Comparison of ENCODE assay signal across 16 mouse cellular contexts in genomic region chr4:125017431-125017830, GRCm38 (mm10). TPM values are rescaled to one million over a fixed set of nuclear protein-coding genes. Genes with fewer than 3 reads are reported as not detected.
DNase-seq lines count a peak whose midpoint lies in the region; ATAC-seq and TF ChIP-seq lines count a peak whose summit lies in the region.
"Had no signal": no experiment of that assay in that cellular context is flagged by ENCODE, and none has a peak within 500 bp of the region (broad histone marks: within the 10 kb centered on the region; RNA-seq: fewer than 3 reads in every experiment).

No protein-coding gene starts in this region.

- peak; percentile 13 for DNase-seq in kidney, postnatal 14 days
- DNase-seq in kidney, adult 8-10 months, result no peak
- DNase-seq in adrenal gland, postnatal 25 days, result peak; percentile 69
- DNase-seq in lung, adult 2 months, result peak; percentile 33
- DNase-seq in stomach, postnatal 0 days (ENCODE audit: low spot score), result peak; percentile 38
- DNase-seq in midbrain, postnatal 0 days (ENCODE audit: low spot score), result no peak
- DNase-seq in liver, result no peak
- DNase-seq in layer of hippocampus, adult 2 months (ENCODE audit: low spot score in 2 of 2), result no peak
- DNase-seq: cerebellum, adult 9-10 months; gastrocnemius, postnatal 14 days had no signal

- no peak for ATAC-seq in stomach, postnatal 0 days (ENCODE audit: low FRiP score, low TSS enrichment)
- no peak for ATAC-seq in midbrain, postnatal 0 days (ENCODE audit: low FRiP score)
- ATAC-seq: forebrain, embryonic 14.5 days; intestine, embryonic 16.5 days had no signal

- TF ChIP-seq EP300 in stomach, postnatal 0 days (optimal IDR thresholded peaks at IDR 0.05), result no peak

- H3K36me3 ChIP-seq in stomach, postnatal 0 days (ENCODE audit: control insufficient read depth, insufficient read depth, low read length), result no peaks in the 10 kb centered on the region
- no peaks in the 10 kb centered on the region for H3K36me3 ChIP-seq in midbrain, postnatal 0 days (ENCODE audit: insufficient read depth, low read length)
- H3K36me3 ChIP-seq: embryonic facial prominence, embryonic 12.5 days had no signal

- no peak overlapping the region for H3K4me2 ChIP-seq in stomach, postnatal 0 days (replicated peaks; ENCODE audit: low read depth)
- H3K4me2 ChIP-seq in midbrain, postnatal 0 days (ENCODE audit: low read depth, low read length, poor library complexity, severe bottlenecking), result no peak overlapping the region
- H3K4me2 ChIP-seq: embryonic facial prominence, embryonic 12.5 days; liver, embryonic 11.5 days had no signal

- H3K4me3 ChIP-seq in lung, adult 2 months (replicated peaks; ENCODE audit: extremely low read depth, low read depth, low read length), result no peak overlapping the region
- no peak overlapping the region for H3K4me3 ChIP-seq in stomach, postnatal 0 days (ENCODE audit: low read depth, low read length)
- no peak overlapping the region for H3K4me3 ChIP-seq in midbrain, postnatal 0 days (ENCODE audit: low read depth, low read length)
- no peak overlapping the region for H3K4me3 ChIP-seq in layer of hippocampus, adult 2 months
- H3K4me3 ChIP-seq: embryonic facial prominence, embryonic 12.5 days had no signal

- TF ChIP-seq POLR2A in lung, adult 2 months (IDR thresholded peaks at IDR 0.05; ENCODE audit: borderline replicate concordance, extremely low read depth, low read depth, low read length), result no peak

- H3K9me3 ChIP-seq in stomach, postnatal 0 days (ENCODE audit: control insufficient read depth, low read length), result no peaks in the 10 kb centered on the region
- H3K9me3 ChIP-seq in midbrain, postnatal 0 days (ENCODE audit: low read length), result no peaks in the 10 kb centered on the region
- H3K9me3 ChIP-seq: embryonic facial prominence, embryonic 12.5 days had no signal

- H3K9ac ChIP-seq in stomach, postnatal 0 days (ENCODE audit: low read length), result no peak overlapping the region
- H3K9ac ChIP-seq in midbrain, postnatal 0 days (replicated peaks; ENCODE audit: low read length, poor library complexity, severe bottlenecking), result no peak overlapping the region
- H3K9ac ChIP-seq: embryonic facial prominence, embryonic 12.5 days had no signal

- no peak for TF ChIP-seq CTCF in lung, adult 2 months (IDR thresholded peaks at IDR 0.05; ENCODE audit: insufficient read depth, low read length)
- no peak for TF ChIP-seq CTCF in stomach, postnatal 0 days (IDR thresholded peaks at IDR 0.05; ENCODE audit: low read depth)
- TF ChIP-seq CTCF in midbrain, postnatal 0 days (IDR thresholded peaks at IDR 0.05), result no peak
- no peak for TF ChIP-seq CTCF in layer of hippocampus, adult 2 months (conservative IDR thresholded peaks at IDR 0.05)

- peaks cover 5% of the 10 kb centered on the region; the same call in 1 of the 2 replicates for H3K4me1 ChIP-seq in lung, adult 2 months (ENCODE audit: control insufficient read depth, insufficient read depth, low read length)
- H3K4me1 ChIP-seq in stomach, postnatal 0 days (replicated peaks; ENCODE audit: control insufficient read depth, insufficient read depth), result 0 out of 2 replicates have a peak, but pooled peaks cover 2% of the 10 kb centered on the region
- H3K4me1 ChIP-seq in midbrain, postnatal 0 days (ENCODE audit: insufficient read depth, low read length), result no peaks in the 10 kb centered on the region
- H3K4me1 ChIP-seq: embryonic facial prominence, embryonic 12.5 days had no signal

- no peak overlapping the region for H3K27ac ChIP-seq in stomach, postnatal 0 days (replicated peaks)
- H3K27ac ChIP-seq in midbrain, postnatal 0 days (ENCODE audit: low read depth, low read length), result no peak overlapping the region
- no peak overlapping the region for H3K27ac ChIP-seq in layer of hippocampus, adult 2 months
- H3K27ac ChIP-seq: embryonic facial prominence, embryonic 12.5 days had no signal

- no peaks in the 10 kb centered on the region for H3K27me3 ChIP-seq in stomach, postnatal 0 days (ENCODE audit: control insufficient read depth, insufficient read depth, low read length)
- no peaks in the 10 kb centered on the region for H3K27me3 ChIP-seq in midbrain, postnatal 0 days (ENCODE audit: insufficient read depth, low read length)

- 53% methylated on average over 11 of the region's 11 CpGs for WGBS in lung, adult 2 months
- WGBS in stomach, postnatal 0 days, result 50% methylated on average over 11 of the region's 11 CpGs
- WGBS in midbrain, postnatal 0 days, result 78% methylated on average over 11 of the region's 11 CpGs

RNA-seq across cellular contexts. Expression of gene Gnl2, which starts 1.0 kb away (rescaled TPM):
- 52.7 and 56.7 TPM in 2 replicates for total RNA-seq in adrenal gland, postnatal 25 days (2021)
- 13.7 and 21.5 TPM in 2 replicates for polyA plus RNA-seq in lung, adult 2 months (2012; rRNA removed)
- polyA plus RNA-seq in stomach, postnatal 0 days (2015; fragmentation: Nextera tagmentation; extraction: Ambion mirVana), result 36.1 and 37.3 TPM in 2 replicates
- 51.8 and 57.3 TPM in 2 replicates for total RNA-seq in midbrain, postnatal 0 days (2014; rRNA removed)
- polyA plus RNA-seq in midbrain, postnatal 0 days (2015; fragmentation: Nextera tagmentation; extraction: Ambion mirVana), result 72.5 and 77.5 TPM in 2 replicates
- 10 to 100 TPM; 67.9 to 76.1 TPM for total RNA-seq in layer of hippocampus, adult 2 months (2021)

RNA-seq across cellular contexts. Expression of gene Rspo1, which starts 31.2 kb away (rescaled TPM):
- total RNA-seq in adrenal gland, postnatal 25 days (2021), result 2.3 and 3.3 TPM in 2 replicates
- 17.3 and 21.4 TPM in 2 replicates for polyA plus RNA-seq in lung, adult 2 months (2012; rRNA removed)
- 6.3 and 6.9 TPM in 2 replicates for polyA plus RNA-seq in stomach, postnatal 0 days (2015; fragmentation: Nextera tagmentation; extraction: Ambion mirVana)
- 2.5 and 3.0 TPM in 2 replicates for total RNA-seq in midbrain, postnatal 0 days (2014; rRNA removed)
- polyA plus RNA-seq in midbrain, postnatal 0 days (2015; fragmentation: Nextera tagmentation; extraction: Ambion mirVana), result 1.2 and 1.8 TPM in 2 replicates
- total RNA-seq in layer of hippocampus, adult 2 months (2021), result 1 to 10 TPM; 9.5 to 9.8 TPM

RNA-seq across cellular contexts. Expression of gene Dnali1, which starts 48.1 kb away (rescaled TPM):
- total RNA-seq in adrenal gland, postnatal 25 days (2021), result not detected in 2 replicates
- polyA plus RNA-seq in lung, adult 2 months (2012; rRNA removed), result 14.9 and 15.8 TPM in 2 replicates
- polyA plus RNA-seq in stomach, postnatal 0 days (2015; fragmentation: Nextera tagmentation; extraction: Ambion mirVana), result 0.05 and 0.06 TPM in 2 replicates
- total RNA-seq in midbrain, postnatal 0 days (2014; rRNA removed), result 0.47 and 3.1 TPM in 2 replicates
- 1.3 TPM in 2 replicates for polyA plus RNA-seq in midbrain, postnatal 0 days (2015; fragmentation: Nextera tagmentation; extraction: Ambion mirVana)
- total RNA-seq in layer of hippocampus, adult 2 months (2021), result under 1 TPM; 0.64 to 1.00 TPM
- total RNA-seq: gastrocnemius, postnatal 14 days; megakaryocyte, adult 5-6 weeks had no signal
- polyA plus RNA-seq: heart, postnatal 0 days; intestine, embryonic 16.5 days had no signal

RNA-seq across cellular contexts. Expression of gene Snip1, which starts 49.0 kb away (rescaled TPM):
- total RNA-seq in adrenal gland, postnatal 25 days (2021), result 18.7 and 20.2 TPM in 2 replicates
- polyA plus RNA-seq in lung, adult 2 months (2012; rRNA removed), result 7.8 and 8.8 TPM in 2 replicates
- 13.0 and 13.6 TPM in 2 replicates for polyA plus RNA-seq in stomach, postnatal 0 days (2015; fragmentation: Nextera tagmentation; extraction: Ambion mirVana)
- 33.5 and 35.1 TPM in 2 replicates for total RNA-seq in midbrain, postnatal 0 days (2014; rRNA removed)
- polyA plus RNA-seq in midbrain, postnatal 0 days (2015; fragmentation: Nextera tagmentation; extraction: Ambion mirVana), result 16.0 and 17.1 TPM in 2 replicates
- total RNA-seq in layer of hippocampus, adult 2 months (2021), result 10 to 100 TPM; 14.6 to 16.3 TPM

Comparison
In these comparisons a context has a peak if more than half of its experiments do, and no peak if none do; other contexts are left out.
1. DNase-seq: peak in kidney, postnatal 14 days (single experiment), adrenal gland, postnatal 25 days (single experiment), lung, adult 2 months (single experiment) and stomach, postnatal 0 days (single experiment); none in kidney, adult 8-10 months (0 of 2), midbrain, postnatal 0 days (single experiment), liver (single experiment) and layer of hippocampus, adult 2 months (0 of 2).